ENCODE assay signal across 16 mouse cellular contexts in genomic region chr7:74541958-74542357, GRCm38 (mm10).
A peak's percentile ranks its signal among the peaks of the same experiment; 100 is the strongest.
DNase-seq lines count a peak whose midpoint lies in the region; ATAC-seq lines count a peak whose summit lies in the region.
"Had no signal": no experiment of that assay in that cellular context is flagged by ENCODE, and none has a peak within 500 bp of the region (broad histone marks: within the 10 kb centered on the region; RNA-seq: fewer than 3 reads in every experiment).

No protein-coding gene starts in this region.

- DNase-seq in cerebellum, adult 18-20 months = peak; percentile 37 to 53
- peak; percentile 56 to 64 for DNase-seq in cerebellum, postnatal 25 days
- DNase-seq in cerebellum, postnatal 4 days (ENCODE audit: low spot score in 2 of 2) = no peak
- peak; percentile 25 for DNase-seq in thymus, postnatal 4 days
- DNase-seq in thymus, postnatal 36 days = no peak
- DNase-seq: adrenal gland, postnatal 10 days; adrenal gland, postnatal 36 days; B cell, adult 2 months; embryo, embryonic 11 days; gastrocnemius, postnatal 25 days; heart, adult 2 months; kidney, adult 2 months had no signal

- no peak for ATAC-seq in cerebellum, adult (ENCODE audit: insufficient number of reproducible peaks, low FRiP score, low TSS enrichment)
- ATAC-seq: forebrain, embryonic 15.5 days; intestine, postnatal 0 days; Patski had no signal

Comparison
In these comparisons a context has a peak if more than half of its experiments do, and no peak if none do; other contexts are left out.
1. DNase-seq: peak in cerebellum, adult 18-20 months (2 of 2), cerebellum, postnatal 25 days (2 of 2) and thymus, postnatal 4 days (single experiment); none in cerebellum, postnatal 4 days (0 of 2) and thymus, postnatal 36 days (0 of 2).